Mouse (Mus musculus): ENCODE measurements at regions not wholly inside any gene's neighbourhood (a gene's known extent, or its start where the extent isn't known, plus 50 kb on each side); places are given as distances from the start of the nearest gene placed in this dataset.

- Histone ChIP-seq H3K9me3 (ENCODE audit: control insufficient read depth, low read length) (no peaks in the 10 kb centered on the region), H3K4me3 (ENCODE audit: control insufficient read depth in 1 of 2, insufficient read depth in 1 of 2, low read depth in 1 of 2, low read length in 2 of 2) (no peak overlapping the region), H3K9ac (ENCODE audit: low read length) (no peak overlapping the region), H3K36me3 (ENCODE audit: control insufficient read depth, insufficient read depth, low read length) (no peaks in the 10 kb centered on the region), H3K4me1 (ENCODE audit: control insufficient read depth in 2 of 2, insufficient read depth in 2 of 2, low read length in 2 of 2) (no peaks in the 10 kb centered on the region; a peak in 1 of 4 replicates), H3K27ac (replicated peaks in 1 of 2; ENCODE audit: control insufficient read depth in 1 of 2, insufficient read depth in 1 of 2, low read depth in 2 of 2, low read length in 2 of 2) (no peak overlapping the region), H3K27me3 (ENCODE audit: control insufficient read depth, insufficient read depth, low read length) (no peaks in the 10 kb centered on the region), H3K4me2 (ENCODE audit: low read length) (no peak overlapping the region)
- no peak for ATAC-seq (ENCODE audit: insufficient number of reproducible peaks, insufficient read depth, low FRiP score, low read depth)
- 70% methylated on average over 6 of the region's 6 CpGs for WGBS
Observed at GRCm38 (mm10) chr6:31263821-31264220, 134.7 kb upstream of the Mkln1 start.

GRCm38 (mm10) chr6:31266441-31267040 lies 132.0 kb upstream of the Mkln1 start:
- Histone ChIP-seq H3K27ac (replicated peaks in 1 of 2; ENCODE audit: control insufficient read depth in 1 of 2, insufficient read depth in 1 of 2, low read depth in 2 of 2, low read length in 2 of 2) (no peak overlapping the region), H3K36me3 (ENCODE audit: control insufficient read depth, insufficient read depth, low read length) (no peaks in the 10 kb centered on the region), H3K4me2 (ENCODE audit: low read length) (no peak overlapping the region), H3K4me3 (ENCODE audit: control insufficient read depth in 1 of 2, insufficient read depth in 1 of 2, low read depth in 1 of 2, low read length in 2 of 2) (no peak overlapping the region), H3K9ac (ENCODE audit: low read length) (no peak overlapping the region), H3K9me3 (ENCODE audit: control insufficient read depth, low read length) (no peaks in the 10 kb centered on the region), H3K4me1 (ENCODE audit: control insufficient read depth in 2 of 2, insufficient read depth in 2 of 2, low read length in 2 of 2) (no peaks in the 10 kb centered on the region; a peak in 1 of 4 replicates), H3K27me3 (ENCODE audit: control insufficient read depth, insufficient read depth, low read length) (no peaks in the 10 kb centered on the region)
- 58% methylated on average over 17 of the region's 17 CpGs for WGBS
- no peak for ATAC-seq (ENCODE audit: insufficient number of reproducible peaks, insufficient read depth, low FRiP score, low read depth)

DNA sequence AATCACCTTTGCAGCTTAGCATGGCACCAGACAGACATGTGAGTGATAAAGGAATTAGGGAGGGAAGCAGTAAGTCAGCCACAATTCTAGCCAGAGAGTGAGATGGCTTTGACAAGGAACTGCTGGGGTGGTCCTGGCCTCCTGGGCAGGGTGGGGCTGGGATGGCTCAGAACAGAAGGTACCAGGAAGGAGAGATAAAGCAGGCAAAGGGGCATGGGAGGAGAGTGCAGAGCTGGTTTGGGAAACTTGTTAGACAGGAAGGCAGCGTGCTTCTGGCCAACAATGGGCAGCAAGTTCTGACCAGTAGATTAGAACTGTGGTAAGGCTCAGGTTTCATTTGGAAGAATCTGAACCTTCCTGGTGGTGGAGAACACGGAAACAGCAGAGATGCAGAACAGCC lies 130.5 kb upstream of the Mkln1 start:
- WGBS: 52% methylated on average over 2 of the region's 2 CpGs
- H3K27ac ChIP-seq (replicated peaks in 1 of 2; ENCODE audit: control insufficient read depth in 1 of 2, insufficient read depth in 1 of 2, low read depth in 2 of 2, low read length in 2 of 2): no peak overlapping the region
- no peaks in the 10 kb centered on the region for H3K9me3 ChIP-seq (ENCODE audit: control insufficient read depth, low read length)
- H3K4me3 ChIP-seq (ENCODE audit: control insufficient read depth in 1 of 2, insufficient read depth in 1 of 2, low read depth in 1 of 2, low read length in 2 of 2): no peak overlapping the region
- H3K9ac ChIP-seq (ENCODE audit: low read length): no peak overlapping the region
- no peaks in the 10 kb centered on the region for H3K4me1 ChIP-seq (ENCODE audit: control insufficient read depth in 2 of 2, insufficient read depth in 2 of 2, low read length in 2 of 2)
- ATAC-seq (ENCODE audit: insufficient number of reproducible peaks, insufficient read depth, low FRiP score, low read depth): no peak
- no peaks in the 10 kb centered on the region for H3K27me3 ChIP-seq (ENCODE audit: control insufficient read depth, insufficient read depth, low read length)
- no peaks in the 10 kb centered on the region for H3K36me3 ChIP-seq (ENCODE audit: control insufficient read depth, insufficient read depth, low read length)
- no peak overlapping the region for H3K4me2 ChIP-seq (ENCODE audit: low read length)

DNA sequence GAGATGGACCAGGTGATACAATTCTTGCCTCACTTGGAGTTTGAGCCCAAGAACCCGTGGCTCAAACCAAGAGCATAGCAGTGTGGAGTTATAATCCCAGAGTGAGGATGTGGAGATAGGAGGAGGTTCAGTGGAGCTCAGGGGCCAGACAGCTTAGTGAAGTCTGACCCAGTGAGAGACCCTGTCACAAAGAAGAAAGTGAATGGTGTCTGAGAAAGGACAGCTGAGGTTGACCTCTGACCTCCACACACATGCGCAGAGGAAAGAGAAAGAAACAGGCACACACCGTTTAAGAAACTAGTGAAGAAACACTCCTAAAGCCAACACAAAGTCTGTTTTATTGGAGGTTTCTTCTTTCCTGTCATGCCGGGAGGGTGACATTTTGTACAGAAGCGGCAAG lies 124.7 kb upstream of the Mkln1 start:
- no peak overlapping the region for H3K4me2 ChIP-seq (ENCODE audit: low read length)
- no peak overlapping the region for H3K27ac ChIP-seq (replicated peaks in 1 of 2; ENCODE audit: control insufficient read depth in 1 of 2, insufficient read depth in 1 of 2, low read depth in 2 of 2, low read length in 2 of 2)
- no peaks in the 10 kb centered on the region for H3K36me3 ChIP-seq (ENCODE audit: control insufficient read depth, insufficient read depth, low read length)
- no peaks in the 10 kb centered on the region for H3K27me3 ChIP-seq (ENCODE audit: control insufficient read depth, insufficient read depth, low read length)
- H3K9ac ChIP-seq (ENCODE audit: low read length): no peak overlapping the region
- no peaks in the 10 kb centered on the region for H3K4me1 ChIP-seq (ENCODE audit: control insufficient read depth in 2 of 2, insufficient read depth in 2 of 2, low read length in 2 of 2)
- no peak for ATAC-seq (ENCODE audit: insufficient number of reproducible peaks, insufficient read depth, low FRiP score, low read depth)
- H3K9me3 ChIP-seq (ENCODE audit: control insufficient read depth, low read length): no peaks in the 10 kb centered on the region
- WGBS: 66% methylated on average over 5 of the region's 5 CpGs
- H3K4me3 ChIP-seq (ENCODE audit: control insufficient read depth in 1 of 2, insufficient read depth in 1 of 2, low read depth in 1 of 2, low read length in 2 of 2): no peak overlapping the region

GRCm38 (mm10) chr6:31274236-31274635 lies 124.3 kb upstream of the Mkln1 start:
- Histone ChIP-seq H3K27me3 (ENCODE audit: control insufficient read depth, insufficient read depth, low read length) (no peaks in the 10 kb centered on the region), H3K4me2 (ENCODE audit: low read length) (no peak overlapping the region), H3K27ac (replicated peaks in 1 of 2; ENCODE audit: control insufficient read depth in 1 of 2, insufficient read depth in 1 of 2, low read depth in 2 of 2, low read length in 2 of 2) (no peak overlapping the region), H3K9ac (ENCODE audit: low read length) (no peak overlapping the region), H3K9me3 (ENCODE audit: control insufficient read depth, low read length) (no peaks in the 10 kb centered on the region), H3K4me3 (ENCODE audit: control insufficient read depth in 1 of 2, insufficient read depth in 1 of 2, low read depth in 1 of 2, low read length in 2 of 2) (no peak overlapping the region), H3K4me1 (ENCODE audit: control insufficient read depth in 2 of 2, insufficient read depth in 2 of 2, low read length in 2 of 2) (no peaks in the 10 kb centered on the region), H3K36me3 (ENCODE audit: control insufficient read depth, insufficient read depth, low read length) (no peaks in the 10 kb centered on the region)
- ATAC-seq (ENCODE audit: insufficient number of reproducible peaks, insufficient read depth, low FRiP score, low read depth): no peak
- WGBS: 17% methylated on average over 11 of the region's 11 CpGs

GRCm38 (mm10) chr6:31277792-31278191 lies 120.7 kb upstream of the Mkln1 start:
- H3K36me3 ChIP-seq (ENCODE audit: control insufficient read depth, insufficient read depth, low read length): no peaks in the 10 kb centered on the region
- H3K4me3 ChIP-seq (ENCODE audit: control insufficient read depth in 1 of 2, insufficient read depth in 1 of 2, low read depth in 1 of 2, low read length in 2 of 2): no peak overlapping the region
- H3K4me2 ChIP-seq (ENCODE audit: low read length): no peak overlapping the region
- 61% methylated on average over 9 of the region's 9 CpGs for WGBS
- no peaks in the 10 kb centered on the region for H3K9me3 ChIP-seq (ENCODE audit: control insufficient read depth, low read length)
- H3K27me3 ChIP-seq (ENCODE audit: control insufficient read depth, insufficient read depth, low read length): no peaks in the 10 kb centered on the region
- ATAC-seq (ENCODE audit: insufficient number of reproducible peaks, insufficient read depth, low FRiP score, low read depth): no peak
- H3K9ac ChIP-seq (ENCODE audit: low read length): no peak overlapping the region
- peaks cover 0 to 2% of the 10 kb centered on the region in 2 experiments; a peak in 1 of 4 replicates for H3K4me1 ChIP-seq (ENCODE audit: control insufficient read depth in 2 of 2, insufficient read depth in 2 of 2, low read length in 2 of 2)
- H3K27ac ChIP-seq (replicated peaks in 1 of 2; ENCODE audit: control insufficient read depth in 1 of 2, insufficient read depth in 1 of 2, low read depth in 2 of 2, low read length in 2 of 2): no peak overlapping the region

- Histone ChIP-seq H3K9me3 (ENCODE audit: control insufficient read depth, low read length) (no peaks in the 10 kb centered on the region), H3K36me3 (ENCODE audit: control insufficient read depth, insufficient read depth, low read length) (no peaks in the 10 kb centered on the region), H3K27ac (replicated peaks in 1 of 2; ENCODE audit: control insufficient read depth in 1 of 2, insufficient read depth in 1 of 2, low read depth in 2 of 2, low read length in 2 of 2) (no peak overlapping the region), H3K27me3 (ENCODE audit: control insufficient read depth, insufficient read depth, low read length) (no peaks in the 10 kb centered on the region), H3K4me2 (ENCODE audit: low read length) (no peak overlapping the region), H3K4me1 (ENCODE audit: control insufficient read depth in 2 of 2, insufficient read depth in 2 of 2, low read length in 2 of 2) (peaks cover 6 to 16% of the 10 kb centered on the region in 2 experiments), H3K9ac (ENCODE audit: low read length) (no peak overlapping the region), H3K4me3 (ENCODE audit: control insufficient read depth in 1 of 2, insufficient read depth in 1 of 2, low read depth in 1 of 2, low read length in 2 of 2) (no peak overlapping the region)
- ATAC-seq (ENCODE audit: insufficient number of reproducible peaks, insufficient read depth, low FRiP score, low read depth): no peak
- WGBS: 47% methylated on average over 8 of the region's 8 CpGs
Observed at GRCm38 (mm10) chr6:31283973-31284372, 114.6 kb upstream of the Mkln1 start.

DNA sequence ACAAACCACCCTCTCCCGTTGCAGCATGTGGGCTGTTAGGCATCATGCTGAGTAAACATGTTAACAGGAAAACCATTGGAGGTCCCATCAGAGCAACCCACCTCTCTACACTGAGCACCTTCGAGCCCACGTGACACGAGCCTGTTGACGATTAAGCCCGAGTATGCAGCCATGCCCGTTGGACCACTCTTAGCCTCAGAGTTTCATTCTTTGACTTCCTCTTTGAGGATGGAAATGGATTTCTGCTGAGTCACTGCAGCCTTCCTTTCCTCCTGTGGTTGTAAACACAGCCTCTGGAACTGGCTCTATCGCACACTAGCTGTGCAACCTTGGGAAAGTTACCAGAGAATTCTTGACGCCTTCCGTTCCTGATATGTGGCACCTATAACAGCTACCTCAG lies 114.1 kb upstream of the Mkln1 start:
- 80% methylated on average over 10 of the region's 10 CpGs for WGBS

More for the DNA sequence above, 114.1 kb upstream of the Mkln1 start:
- Histone ChIP-seq H3K9me3 (ENCODE audit: control insufficient read depth, low read length) (no peaks in the 10 kb centered on the region), H3K9ac (ENCODE audit: low read length) (no peak overlapping the region), H3K4me1 (ENCODE audit: control insufficient read depth in 2 of 2, insufficient read depth in 2 of 2, low read length in 2 of 2) (peaks cover 9 to 16% of the 10 kb centered on the region in 2 experiments), H3K36me3 (ENCODE audit: control insufficient read depth, insufficient read depth, low read length) (no peaks in the 10 kb centered on the region), H3K27me3 (ENCODE audit: control insufficient read depth, insufficient read depth, low read length) (no peaks in the 10 kb centered on the region), H3K4me2 (ENCODE audit: low read length) (no peak overlapping the region), H3K27ac (replicated peaks in 1 of 2; ENCODE audit: control insufficient read depth in 1 of 2, insufficient read depth in 1 of 2, low read depth in 2 of 2, low read length in 2 of 2) (no peak overlapping the region), H3K4me3 (ENCODE audit: control insufficient read depth in 1 of 2, insufficient read depth in 1 of 2, low read depth in 1 of 2, low read length in 2 of 2) (no peak overlapping the region)
- no peak for ATAC-seq (ENCODE audit: insufficient number of reproducible peaks, insufficient read depth, low FRiP score, low read depth)
